Mouse (Mus musculus) intestine, postnatal 0 days (tissue): Measurements from ENCODE around the gene Patz1. TPM values are rescaled to one million over a fixed set of nuclear protein-coding genes. Genes with fewer than 3 reads are reported as not detected.
A peak's percentile ranks its signal among the peaks of the same experiment; 100 is the strongest.

Experiments
- ATAC-seq: fragments of 200-750 bp; cut with Nextera tagmentation; 2 replicates; pipeline ENCODE4 v1.8.0; 2017; ENCODE audit warnings: mild to moderate bottlenecking, moderate TSS enrichment, moderate library complexity
- H3K27ac ChIP-seq: fragments of 300-500 bp; sonication (generic); 2 replicates; pipeline ENCODE4 v1.5.1; 2014; ENCODE audit warnings: mild to moderate bottlenecking, low read depth, low read length, moderate library complexity
- H3K27me3 ChIP-seq: fragments of 300-500 bp; sonication (generic); replicated peaks from 2 replicates; pipeline ENCODE4 v1.6.1; 2014; ENCODE audit warnings: low read length, mixed read lengths; ENCODE audit not compliant: control insufficient read depth, insufficient read depth
- H3K36me3 ChIP-seq: fragments of 300-500 bp; sonication (generic); 2 replicates; pipeline ENCODE4 v1.6.1; 2014; ENCODE audit warnings: mild to moderate bottlenecking, moderate library complexity; ENCODE audit not compliant: control insufficient read depth, insufficient read depth
- H3K4me1 ChIP-seq: fragments of 300-500 bp; sonication (generic); replicated peaks from 2 replicates; pipeline ENCODE4 v1.6.1; 2014; ENCODE audit warnings: antibody characterized with exemption, low read length, mixed read lengths; ENCODE audit not compliant: control insufficient read depth, insufficient read depth
- H3K4me2 ChIP-seq: fragments of 300-500 bp; sonication (generic); replicated peaks from 2 replicates; pipeline ENCODE4 v1.6.1; 2014; ENCODE audit warnings: low read depth, mild to moderate bottlenecking, moderate library complexity
- H3K4me3 ChIP-seq: fragments of 300-500 bp; sonication (generic); 2 replicates; pipeline ENCODE4 v1.5.1; 2014; ENCODE audit warnings: low read depth, low read length
- H3K9ac ChIP-seq: fragments of 300-500 bp; sonication (generic); 2 replicates; pipeline ENCODE4 v1.6.1; 2014; ENCODE audit warnings: mild to moderate bottlenecking, low read depth, low read length
- H3K9me3 ChIP-seq: fragments of 300-500 bp; sonication (generic); 2 replicates; pipeline ENCODE4 v1.6.1; 2016; ENCODE audit warnings: mixed run types; ENCODE audit not compliant: control insufficient read depth
- CTCF ChIP-seq: sonication (generic); IDR thresholded peaks from 2 replicates; pipeline ENCODE4 v1.5.1; 2016; ENCODE audit warnings: low read depth, mild to moderate bottlenecking, control low read depth, antibody characterized with exemption, moderate library complexity
- WGBS: fragments of 180-500 bp; shearing (Covaris S2); extraction: QIAGEN DNeasy Blood & Tissue Kit; methylation state at CpG from one replicate; pipeline ENCODE4 v1.1.7; 2014; 5-methylcytosine and 5-hydroxymethylcytosine counted together
- polyA plus RNA-seq: library from polyadenylated mRNA; unstranded; fragments of >200 nt; fragmentation: Nextera tagmentation; extraction: Ambion mirVana; gene quantifications from 2 replicates; pipeline ENCODE4 v1.2.1, GENCODE M21; 2015

Gene Patz1
- polyA plus RNA-seq, 1 experiment from 2014 or later, result 10.7 TPM

GRCm38 (mm10) chr11:3314148-3314547 is 25.5 kb downstream of the Patz1 start:
- H3K27ac ChIP-seq, result no peak overlapping the region
- peak; percentile 86 for TF ChIP-seq CTCF
- no peaks in the 10 kb centered on the region for H3K4me1 ChIP-seq
- no peak overlapping the region for H3K4me3 ChIP-seq
- H3K9me3 ChIP-seq, result no peaks in the 10 kb centered on the region
- 29% methylated on average over 2 of the region's 2 CpGs for WGBS
- peaks cover 22% of the 10 kb centered on the region for H3K36me3 ChIP-seq
- no peak overlapping the region for H3K4me2 ChIP-seq
- H3K9ac ChIP-seq, result no peak overlapping the region
- ATAC-seq, result peak; percentile 49
- H3K27me3 ChIP-seq, result no peaks in the 10 kb centered on the region

GRCm38 (mm10) chr11:3318286-3318685 is 29.6 kb downstream of the Patz1 start:
- H3K36me3 ChIP-seq, result 0 out of 2 replicates have a peak, but pooled peaks cover 3% of the 10 kb centered on the region
- H3K27me3 ChIP-seq, result no peaks in the 10 kb centered on the region
- TF ChIP-seq CTCF, result no peak
- ATAC-seq, result no peak
- no peak overlapping the region for H3K9ac ChIP-seq
- H3K4me2 ChIP-seq, result no peak overlapping the region
- no peaks in the 10 kb centered on the region for H3K9me3 ChIP-seq
- WGBS, result 78% methylated on average over 3 of the region's 3 CpGs
- H3K27ac ChIP-seq, result no peak overlapping the region
- H3K4me3 ChIP-seq, result no peak overlapping the region
- H3K4me1 ChIP-seq, result no peaks in the 10 kb centered on the region

GRCm38 (mm10) chr11:3328271-3328670 is 39.6 kb downstream of the Patz1 start:
- Histone ChIP-seq H3K4me1 (no peaks in the 10 kb centered on the region; the same call in 1 of the 2 replicates), H3K4me2 (no peak overlapping the region), H3K9me3 (no peaks in the 10 kb centered on the region), H3K27ac (no peak overlapping the region), H3K4me3 (no peak overlapping the region), H3K27me3 (no peaks in the 10 kb centered on the region), H3K36me3 (no peaks in the 10 kb centered on the region), H3K9ac (no peak overlapping the region)
- no peak for ATAC-seq
- WGBS, result 79% methylated on average over 5 of the region's 5 CpGs
- TF ChIP-seq CTCF, result 0 out of 2 replicates have a peak, but pooled peaks have one; percentile 24

- no peak for TF ChIP-seq CTCF
- 72% methylated on average over 11 of the region's 11 CpGs for WGBS
- Histone ChIP-seq H3K27ac (no peak overlapping the region), H3K9me3 (no peaks in the 10 kb centered on the region), H3K4me3 (no peak overlapping the region), H3K36me3 (no peaks in the 10 kb centered on the region), H3K4me2 (no peak overlapping the region), H3K9ac (no peak overlapping the region), H3K4me1 (no peaks in the 10 kb centered on the region; the same call in 1 of the 2 replicates), H3K27me3 (no peaks in the 10 kb centered on the region)
- ATAC-seq, result no peak
These were observed 40.4 kb downstream of the Patz1 start for GRCm38 (mm10) chr11:3328806-3329775.

- H3K9me3 ChIP-seq, result no peaks in the 10 kb centered on the region
- H3K4me1 ChIP-seq, result no peaks in the 10 kb centered on the region; the same call in 1 of the 2 replicates
- ATAC-seq, result no peak
- no peak for TF ChIP-seq CTCF
- peak within 1 kb of the TSS; percentile 30; the same call in 1 of the 2 replicates for H3K27ac ChIP-seq
- H3K9ac ChIP-seq, result peak within 1 kb of the TSS; percentile 26
- peak within 1 kb of the TSS; percentile 82 for H3K4me2 ChIP-seq
- no peaks in the 10 kb centered on the region for H3K36me3 ChIP-seq
- H3K27me3 ChIP-seq, result no peaks in the 10 kb centered on the region
- H3K4me3 ChIP-seq, result peak within 1 kb of the TSS; percentile 42
These were observed 41.3 kb downstream of the Patz1 start, which contains the start of gene Pik3ip1 for GRCm38 (mm10) chr11:3329891-3330451. Pik3ip1 (plus strand) TSS chr11:3330401.

GRCm38 (mm10) chr11:3330566-3330965 is 41.9 kb downstream of the Patz1 start:
- peak overlapping the region; percentile 42 for H3K4me3 ChIP-seq
- no peaks in the 10 kb centered on the region; the same call in 1 of the 2 replicates for H3K4me1 ChIP-seq
- H3K9me3 ChIP-seq, result no peaks in the 10 kb centered on the region
- peak; percentile 63 for TF ChIP-seq CTCF
- WGBS, result 4% methylated on average over 9 of the region's 9 CpGs
- no peaks in the 10 kb centered on the region for H3K27me3 ChIP-seq
- H3K36me3 ChIP-seq, result no peaks in the 10 kb centered on the region
- ATAC-seq, result no peak
- H3K4me2 ChIP-seq, result peak overlapping the region; percentile 82
- peak overlapping the region; percentile 26 for H3K9ac ChIP-seq
- H3K27ac ChIP-seq, result 0 out of 2 replicates have a peak overlapping the region, but pooled peaks have one; percentile 30
